Mouse (Mus musculus) stomach, embryonic 15.5 days (tissue): ENCODE results near the gene BC117090. TPM values are rescaled to one million over a fixed set of nuclear protein-coding genes. Genes with fewer than 3 reads are reported as not detected.
"Not testable (repeated sequence)": the region's sequence is repeated elsewhere in the genome, so short reads cannot be mapped to it uniquely, and the experiment has no call there.

Experiments
- ATAC-seq: fragments of 200-750 bp; cut with Nextera tagmentation; 2 replicates; pipeline ENCODE4 v1.8.0; 2017; ENCODE audit warnings: low read depth, moderate number of reproducible peaks, moderate TSS enrichment; ENCODE audit not compliant: insufficient read depth, low FRiP score
- H3K27ac ChIP-seq: fragments of 300-500 bp; sonication (generic); 2 replicates; pipeline ENCODE4 v1.5.1; 2015; ENCODE audit warnings: mild to moderate bottlenecking, inconsistent platforms
- H3K27me3 ChIP-seq: fragments of 300-500 bp; sonication (generic); replicated peaks from 2 replicates; pipeline ENCODE4 v1.6.1; 2015; ENCODE audit warnings: inconsistent platforms
- H3K36me3 ChIP-seq: fragments of 300-500 bp; sonication (generic); 2 replicates; pipeline ENCODE4 v1.6.1; 2015; ENCODE audit warnings: inconsistent platforms
- H3K4me1 ChIP-seq: fragments of 300-500 bp; sonication (generic); 2 replicates; pipeline ENCODE4 v1.6.1; 2015; ENCODE audit warnings: inconsistent platforms
- H3K4me2 ChIP-seq: fragments of 300-500 bp; sonication (generic); 2 replicates; pipeline ENCODE4 v1.6.1; 2015; ENCODE audit warnings: mild to moderate bottlenecking, inconsistent platforms
- H3K4me3 ChIP-seq: fragments of 300-500 bp; sonication (generic); replicated peaks from 2 replicates; pipeline ENCODE4 v1.5.1; 2015; ENCODE audit warnings: inconsistent platforms
- H3K9ac ChIP-seq: fragments of 300-500 bp; sonication (generic); 2 replicates; pipeline ENCODE4 v1.6.1; 2015; ENCODE audit warnings: inconsistent platforms
- H3K9me3 ChIP-seq: fragments of 300-500 bp; sonication (generic); 2 replicates; pipeline ENCODE4 v1.6.1; 2016; ENCODE audit warnings: inconsistent platforms
- WGBS: fragments of 180-500 bp; shearing (Covaris S2); methylation state at CpG from one replicate; pipeline ENCODE4 v1.1.7; 2015; 5-methylcytosine and 5-hydroxymethylcytosine counted together
- polyA plus RNA-seq: library from polyadenylated mRNA; unstranded; fragments of >200 nt; fragmentation: Nextera tagmentation; extraction: Ambion mirVana; gene quantifications from 2 replicates; pipeline ENCODE4 v1.2.1, GENCODE M21; 2015

Gene BC117090
- polyA plus RNA-seq: 0.78 and 0.81 TPM in 2 replicates

DNA sequence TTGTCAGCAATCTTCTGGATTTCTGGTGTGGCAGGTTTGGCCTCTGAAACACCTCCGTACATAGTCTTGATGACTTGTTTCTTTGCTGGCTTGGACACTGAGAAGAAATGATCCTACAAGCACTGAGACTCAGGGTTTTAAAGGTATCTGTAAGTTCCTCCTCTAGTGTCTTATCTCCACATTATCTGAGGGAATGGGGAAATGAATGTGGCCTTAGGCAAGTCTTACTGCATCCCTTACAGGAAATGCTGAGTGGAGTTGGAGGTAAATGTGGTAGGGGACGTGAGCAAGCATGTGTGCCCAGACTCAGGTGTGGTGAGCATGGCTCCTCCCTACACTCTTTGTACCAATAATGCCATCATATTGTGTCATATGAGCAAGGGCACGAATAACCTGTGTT, at the start of gene BC117090:
Gene BC117090, minus strand, starts transcription at position 101 of the 400 bp plus-strand sequence.
- WGBS: 72% methylated on average over 3 of the region's 3 CpGs
- Histone ChIP-seq H3K9ac (no peak within 1 kb of the TSS), H3K4me3 (no peak within 1 kb of the TSS), H3K9me3 (no peaks in the 10 kb centered on the region), H3K4me1 (no peaks in the 10 kb centered on the region), H3K4me2 (no peak within 1 kb of the TSS), H3K36me3 (no peaks in the 10 kb centered on the region), H3K27ac (no peak within 1 kb of the TSS), H3K27me3 (no peaks in the 10 kb centered on the region)
- ATAC-seq: no peak

- H3K4me3 ChIP-seq, H3K36me3 ChIP-seq, H3K4me2 ChIP-seq, H3K27ac ChIP-seq, H3K9ac ChIP-seq, H3K4me1 ChIP-seq, ATAC-seq, H3K27me3 ChIP-seq, H3K9me3 ChIP-seq: not testable (repeated sequence)
- 73% methylated on average over 3 of the region's 3 CpGs for WGBS
Measured at GRCm38 (mm10) chr16:36367648-36368047, 33.5 kb upstream of the BC117090 start, which contains the start of gene BC100530. Gene BC100530, minus strand, starts transcription at chr16:36367748.

- Histone ChIP-seq H3K9ac (no peak overlapping the region), H3K9me3 (no peaks in the 10 kb centered on the region), H3K27me3 (no peaks in the 10 kb centered on the region), H3K36me3 (no peaks in the 10 kb centered on the region), H3K4me2 (no peak overlapping the region), H3K27ac (no peak overlapping the region), H3K4me3 (no peak overlapping the region), H3K4me1 (no peaks in the 10 kb centered on the region)
- no peak for ATAC-seq
- WGBS: 55% methylated on average over 2 of the region's 2 CpGs
Measured at GRCm38 (mm10) chr16:36337171-36337570, 3.0 kb upstream of the BC117090 start.

DNA sequence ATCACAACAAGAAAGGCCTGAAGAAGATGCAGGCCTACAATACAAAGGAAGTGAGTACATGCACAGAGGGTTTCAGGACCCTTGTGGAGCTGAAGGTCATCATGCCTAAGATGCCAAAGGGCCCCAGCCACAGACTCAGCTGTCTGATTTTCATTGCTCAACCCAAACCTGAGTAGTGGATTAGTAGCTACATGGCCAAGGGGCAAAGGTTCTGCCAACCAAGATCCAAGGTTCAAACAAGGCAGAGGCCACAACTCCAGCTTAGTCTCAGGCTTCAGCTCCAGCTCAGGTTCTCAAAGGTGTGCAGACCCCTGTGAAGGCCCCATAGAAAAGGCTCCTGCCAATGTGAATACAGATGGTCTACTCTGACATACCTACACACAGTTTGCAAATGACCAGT, 14.8 kb downstream of the BC117090 start:
- H3K4me2 ChIP-seq: no peak overlapping the region
- H3K36me3 ChIP-seq: no peaks in the 10 kb centered on the region
- H3K4me3 ChIP-seq: no peak overlapping the region
- no peaks in the 10 kb centered on the region for H3K4me1 ChIP-seq
- H3K9ac ChIP-seq: no peak overlapping the region
- no peak for ATAC-seq
- H3K9me3 ChIP-seq: no peaks in the 10 kb centered on the region
- H3K27ac ChIP-seq: no peak overlapping the region
- no peaks in the 10 kb centered on the region for H3K27me3 ChIP-seq

GRCm38 (mm10) chr16:36316111-36316510, 18.0 kb downstream of the BC117090 start:
- WGBS: 84% methylated on average over 6 of the region's 6 CpGs
- not testable (repeated sequence) for H3K27ac ChIP-seq, H3K27me3 ChIP-seq, H3K36me3 ChIP-seq, H3K4me2 ChIP-seq, H3K4me1 ChIP-seq, H3K9ac ChIP-seq, H3K9me3 ChIP-seq, ATAC-seq, H3K4me3 ChIP-seq

- Histone ChIP-seq H3K36me3 (no peaks in the 10 kb centered on the region), H3K27ac (no peak overlapping the region), H3K4me2 (no peak overlapping the region), H3K4me1 (no peaks in the 10 kb centered on the region), H3K4me3 (no peak overlapping the region), H3K9me3 (no peaks in the 10 kb centered on the region), H3K9ac (no peak overlapping the region), H3K27me3 (no peaks in the 10 kb centered on the region)
- no peak for ATAC-seq
- 68% methylated on average over 4 of the region's 4 CpGs for WGBS
Measured at GRCm38 (mm10) chr16:36307631-36308030, 26.5 kb downstream of the BC117090 start.

DNA sequence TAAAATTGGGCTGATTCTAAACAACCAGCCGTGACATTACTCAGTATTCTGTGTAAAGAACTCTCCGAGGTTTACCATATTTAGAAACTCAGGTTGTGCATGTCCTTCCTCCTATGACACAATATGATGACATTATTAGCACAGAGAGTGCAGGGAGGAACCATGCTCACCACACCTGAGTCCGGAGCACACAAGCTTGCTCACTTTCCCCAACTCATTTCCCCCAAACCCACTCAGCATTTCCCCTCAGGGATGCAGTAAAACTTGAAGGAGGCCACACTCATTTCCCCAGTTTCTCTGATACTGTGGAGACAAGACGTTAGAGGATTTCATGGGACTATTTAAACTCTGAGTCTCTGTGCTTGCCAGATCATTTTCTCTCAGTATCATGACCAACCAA, 45.0 kb downstream of the BC117090 start:
- H3K9me3 ChIP-seq: no peaks in the 10 kb centered on the region
- no peaks in the 10 kb centered on the region for H3K36me3 ChIP-seq
- no peak overlapping the region for H3K27ac ChIP-seq
- no peak overlapping the region for H3K4me2 ChIP-seq
- no peak overlapping the region for H3K9ac ChIP-seq
- ATAC-seq: no peak
- WGBS: 71% methylated on average over 4 of the region's 4 CpGs
- no peaks in the 10 kb centered on the region for H3K4me1 ChIP-seq
- no peak overlapping the region for H3K4me3 ChIP-seq
- H3K27me3 ChIP-seq: no peaks in the 10 kb centered on the region

GRCm38 (mm10) chr16:36276796-36277195, 57.3 kb downstream of the BC117090 start, which contains the start of gene Stfa1:
Gene Stfa1, plus strand, starts transcription at chr16:36276951.
- not testable (repeated sequence) for H3K9ac ChIP-seq, H3K4me3 ChIP-seq, H3K36me3 ChIP-seq, H3K4me1 ChIP-seq, H3K27me3 ChIP-seq, H3K27ac ChIP-seq, ATAC-seq, H3K4me2 ChIP-seq, H3K9me3 ChIP-seq
- 83% methylated on average over 4 of the region's 4 CpGs for WGBS

Other genes with a start within 250 kb of the BC117090 start
- 4.0 and 11.8 TPM in 2 replicates for gene Csta1, start 203.1 kb downstream of the BC117090 start, polyA plus RNA-seq
- 13.8 and 17.6 TPM in 2 replicates for gene Stfa2l1, start 177.5 kb downstream of the BC117090 start, polyA plus RNA-seq
- 38.5 and 45.8 TPM in 2 replicates for gene Gm5483, start 150.1 kb downstream of the BC117090 start, polyA plus RNA-seq
- gene Gm5416, start 123.9 kb downstream of the BC117090 start, polyA plus RNA-seq: 2.4 and 2.6 TPM in 2 replicates
- gene 2010005H15Rik, start 112.9 kb downstream of the BC117090 start, polyA plus RNA-seq: 4.8 and 11.6 TPM in 2 replicates
- 65.4 and 81.5 TPM in 2 replicates for gene Stfa1, start 57.4 kb downstream of the BC117090 start, polyA plus RNA-seq
- 56.2 and 74.4 TPM in 2 replicates for gene BC100530, start 33.4 kb upstream of the BC117090 start, polyA plus RNA-seq
- 9.3 and 13.6 TPM in 2 replicates for gene Stfa2, start 74.1 kb upstream of the BC117090 start, polyA plus RNA-seq
- 17.2 and 23.5 TPM in 2 replicates for gene Stfa3, start 121.1 kb upstream of the BC117090 start, polyA plus RNA-seq
- 0.09 and 0.12 TPM in 2 replicates for gene Casr, start 227.8 kb upstream of the BC117090 start, polyA plus RNA-seq